Mouse (Mus musculus) G1E-ER4 (cell line): ENCODE measurements around the gene Tmem179. TPM values are rescaled to one million over a fixed set of nuclear protein-coding genes. Genes with fewer than 3 reads are reported as not detected.

ENCODE experiments used
- GATA1 ChIP-seq: IDR thresholded peaks from one replicate; pipeline ENCODE4 v1.8.0; 2012; ENCODE audit warnings: low read length, inconsistent platforms
- polyA plus RNA-seq: library from polyadenylated mRNA; stranded (reverse); fragments of >175 nt; gene quantifications from 2 replicates; pipeline ENCODE4 v1.2.3, GENCODE M21; 2012

Tmem179 gene
- polyA plus RNA-seq, result not detected in 2 replicates

DNA sequence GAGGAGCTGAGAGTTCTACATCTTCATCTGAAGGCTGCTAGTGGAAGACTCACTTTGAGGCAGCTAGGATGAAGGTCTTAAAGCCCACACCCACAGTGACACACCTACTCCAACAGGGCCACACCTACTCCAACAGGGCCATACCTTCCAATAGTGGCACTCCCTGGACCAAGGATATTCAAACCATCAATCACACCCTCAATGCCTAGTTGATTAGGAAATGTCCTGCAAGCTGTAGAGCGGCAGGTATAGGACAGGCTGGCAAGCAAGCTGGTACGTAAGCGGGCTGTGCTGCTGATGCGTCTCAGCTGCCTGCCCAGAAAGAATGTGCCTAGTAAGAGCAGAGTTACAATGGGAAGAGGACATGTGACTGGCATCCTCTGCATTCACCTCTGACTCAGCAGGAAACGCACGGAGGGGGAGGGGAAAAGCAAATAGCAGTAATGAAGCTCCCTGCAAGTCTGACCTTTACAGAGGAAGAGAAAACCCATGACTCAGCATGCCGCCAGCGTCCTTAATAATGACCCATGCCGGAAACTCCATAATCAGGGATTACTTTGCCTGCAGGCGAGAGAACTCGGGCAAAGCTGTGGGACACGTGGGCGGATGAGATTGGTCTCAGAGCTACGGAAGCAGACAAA, at the start of gene Tmem179:
Gene Tmem179 (minus strand): TSS at position 51 of the 641 bp plus-strand sequence.
- TF ChIP-seq GATA1, result no peak

DNA sequence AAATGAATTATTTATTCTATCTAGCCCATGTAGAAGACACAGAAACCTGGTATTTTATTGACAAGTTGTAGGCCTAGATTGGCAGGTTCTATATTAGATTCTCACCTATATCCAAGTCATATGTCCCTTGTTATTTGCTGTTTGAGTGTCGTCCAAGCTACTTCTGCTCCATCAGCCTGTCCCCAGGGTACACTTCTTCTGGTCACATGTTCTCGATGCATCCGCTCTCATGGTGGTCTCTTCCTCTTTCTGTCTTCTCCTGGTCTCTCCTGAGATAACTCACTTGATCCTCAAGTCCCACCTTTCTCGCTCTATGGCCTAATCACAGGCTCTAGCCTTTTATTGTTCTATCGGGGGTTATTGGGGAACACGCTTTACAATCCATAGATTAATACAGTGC, 46.5 kb upstream of the Tmem179 start:
- TF ChIP-seq GATA1, result no peak

DNA sequence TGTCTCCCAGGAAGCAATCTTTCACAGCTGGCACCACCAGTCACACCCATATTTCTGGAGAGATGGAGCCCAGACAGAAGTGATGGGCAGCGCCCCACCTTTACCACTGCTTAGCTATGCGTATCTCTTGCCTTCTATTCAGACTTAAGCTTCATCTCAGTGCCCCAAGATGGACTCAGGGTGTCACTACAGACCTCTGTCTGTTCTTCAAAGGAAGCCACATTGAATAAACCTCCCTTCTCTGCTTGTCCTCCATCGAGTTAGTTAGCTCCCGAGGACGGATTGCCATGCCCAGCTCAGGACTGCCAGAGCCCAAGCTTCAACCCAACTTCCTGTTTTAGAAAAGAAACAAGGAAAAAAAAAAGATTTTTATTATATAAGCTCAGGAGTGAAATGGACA, 45.9 kb upstream of the Tmem179 start:
- TF ChIP-seq GATA1, result no peak

- TF ChIP-seq GATA1, result no peak
These were observed 44.6 kb upstream of the Tmem179 start for GRCm38 (mm10) chr12:112561163-112561562.

- no peak for TF ChIP-seq GATA1
These were observed 43.7 kb upstream of the Tmem179 start for GRCm38 (mm10) chr12:112560176-112560797.

- no peak for TF ChIP-seq GATA1
These were observed 43.1 kb upstream of the Tmem179 start for GRCm38 (mm10) chr12:112559671-112560070.

GRCm38 (mm10) chr12:112559231-112559630, 42.7 kb upstream of the Tmem179 start:
- TF ChIP-seq GATA1, result no peak

- TF ChIP-seq GATA1, result no peak
These were observed 40.7 kb upstream of the Tmem179 start for GRCm38 (mm10) chr12:112557219-112557618.

DNA sequence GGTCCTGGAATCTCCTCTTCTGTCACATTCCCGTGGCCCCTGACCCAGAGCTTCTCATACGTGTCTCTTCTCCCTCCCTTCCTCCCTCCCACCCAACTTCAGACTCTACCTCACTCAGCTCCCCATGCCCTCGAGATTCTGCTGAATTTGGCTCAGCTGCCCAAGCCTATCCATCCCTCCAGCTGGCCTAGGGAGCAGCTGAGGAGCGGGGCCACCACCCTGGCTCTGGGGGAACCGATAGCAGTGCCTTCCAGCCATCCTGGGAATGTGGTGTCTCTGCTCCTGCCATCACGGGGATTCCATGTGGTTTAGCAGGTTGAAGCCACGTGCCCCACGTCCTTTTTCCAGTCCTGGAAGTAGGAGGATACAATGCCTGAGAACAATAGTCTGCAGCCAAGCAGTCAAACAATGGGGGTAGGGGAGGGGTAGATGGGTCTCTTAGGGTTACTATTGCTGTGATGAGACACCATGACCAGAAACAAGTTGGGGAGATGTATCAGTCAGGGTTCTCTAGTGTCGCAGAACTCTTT, 40.0 kb upstream of the Tmem179 start:
- TF ChIP-seq GATA1, result no peak

DNA sequence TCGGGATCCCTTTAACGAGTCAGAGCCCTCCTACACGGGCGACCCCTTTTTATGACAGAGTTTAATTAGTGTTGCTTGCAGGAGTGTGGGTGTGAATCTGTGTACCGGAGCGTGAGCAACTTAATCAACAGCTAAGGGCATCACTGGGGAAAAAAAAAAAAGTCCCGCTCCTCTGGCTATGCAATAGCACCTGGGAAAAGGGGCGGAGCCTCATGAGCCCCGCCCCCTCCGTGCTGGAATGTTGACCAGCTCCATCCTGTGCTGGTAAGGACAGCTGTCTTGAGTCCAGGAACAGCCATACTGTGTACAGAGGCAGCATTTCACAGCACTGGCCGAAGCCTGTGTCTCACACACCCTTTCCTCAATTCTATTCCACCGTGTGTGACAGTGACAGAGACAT, 38.4 kb upstream of the Tmem179 start:
- no peak for TF ChIP-seq GATA1

GRCm38 (mm10) chr12:112552520-112552919, 36.0 kb upstream of the Tmem179 start:
- TF ChIP-seq GATA1, result no peak

GRCm38 (mm10) chr12:112551861-112552375, 35.4 kb upstream of the Tmem179 start:
- no peak for TF ChIP-seq GATA1

DNA sequence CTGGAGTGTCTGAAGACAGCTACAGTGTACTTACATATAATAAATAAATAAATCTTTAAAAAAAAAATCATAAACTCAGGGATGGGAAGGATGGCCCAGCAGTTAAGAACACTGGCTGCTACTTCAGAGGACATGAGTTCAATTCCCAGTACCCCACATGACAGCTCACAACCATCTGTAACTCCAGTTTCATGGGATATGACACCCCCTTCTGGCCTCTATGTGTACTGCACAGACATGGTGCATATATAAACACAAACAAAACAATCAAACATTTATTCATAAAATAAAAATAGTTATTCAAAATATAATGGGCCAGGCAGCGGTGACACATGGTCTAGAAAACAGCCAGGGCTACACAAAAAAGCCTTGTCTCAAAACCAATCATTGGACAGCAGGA, 32.7 kb upstream of the Tmem179 start:
- no peak for TF ChIP-seq GATA1

GRCm38 (mm10) chr12:112546110-112546509, 29.6 kb upstream of the Tmem179 start:
- no peak for TF ChIP-seq GATA1

- TF ChIP-seq GATA1, result no peak
These were observed 28.6 kb upstream of the Tmem179 start for GRCm38 (mm10) chr12:112544946-112545701.

DNA sequence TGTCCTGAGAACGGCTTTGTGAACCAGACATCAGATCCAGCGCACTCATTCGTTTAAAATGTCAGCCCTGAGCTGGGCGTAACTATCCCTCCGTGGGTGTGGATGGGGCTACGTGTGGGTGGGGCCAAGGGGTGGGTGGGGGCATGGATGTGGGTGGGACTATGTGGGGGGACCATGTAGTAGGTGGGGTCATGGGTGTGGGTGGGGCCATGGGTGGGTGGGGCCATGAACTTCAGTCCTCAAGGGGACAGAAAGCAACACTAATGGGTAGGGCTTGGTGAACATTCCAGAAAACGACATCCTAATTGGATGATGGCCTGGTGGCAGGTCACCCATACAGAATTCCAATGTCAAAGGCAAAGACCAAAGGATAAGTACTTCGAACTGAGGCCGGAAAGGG, 27.4 kb upstream of the Tmem179 start:
- TF ChIP-seq GATA1, result no peak
